Mouse (Mus musculus) brain, adult 2 months (tissue): Measurements from ENCODE around the gene Usp4.

Experiments used
- DNase-seq: peaks from one replicate; pipeline ENCODE4 v3.0.0; 2011; ENCODE audit warnings: low read depth, low spot score

The Usp4 gene

GRCm38 (mm10) chr9:108411381-108411942 is 63.8 kb downstream of the Usp4 start:
- peak; percentile 93 for DNase-seq

GRCm38 (mm10) chr9:108412221-108412620 is 64.6 kb downstream of the Usp4 start:
- peak; percentile 53 for DNase-seq

GRCm38 (mm10) chr9:108428384-108428783 is 80.7 kb downstream of the Usp4 start, which contains the start of gene Ccdc36:
Ccdc36 (minus strand) TSS chr9:108428484.
- no peak for DNase-seq

GRCm38 (mm10) chr9:108431431-108432067 is 83.9 kb downstream of the Usp4 start:
- DNase-seq = peak; percentile 34

GRCm38 (mm10) chr9:108436182-108436581 is 88.5 kb downstream of the Usp4 start, which contains the start of gene BC048562:
BC048562 (plus strand) TSS chr9:108436482.
- DNase-seq = no peak

GRCm38 (mm10) chr9:108439176-108439575 is 91.5 kb downstream of the Usp4 start:
- peak; percentile 63 for DNase-seq

- DNase-seq = peak; percentile 83
Measured at GRCm38 (mm10) chr9:108440485-108440884, 92.8 kb downstream of the Usp4 start.

GRCm38 (mm10) chr9:108441236-108441919 is 93.7 kb downstream of the Usp4 start:
- peak; percentile 87 for DNase-seq
